Mouse (Mus musculus) stomach, postnatal 0 days (tissue): ENCODE data around the gene Nps. TPM values are rescaled to one million over a fixed set of nuclear protein-coding genes. Genes with fewer than 3 reads are reported as not detected.
"Not testable (repeated sequence)": the region's sequence is repeated elsewhere in the genome, so short reads cannot be mapped to it uniquely, and the experiment has no call there.

Experiments
- ATAC-seq: fragments of 200-750 bp; cut with Nextera tagmentation; 2 replicates; pipeline ENCODE4 v1.8.0; 2017; ENCODE audit not compliant: low FRiP score, low TSS enrichment
- DNase-seq: peaks from one replicate; pipeline ENCODE4 v3.0.0-alpha.2; 2016; ENCODE audit warnings: low spot score
- H3K27ac ChIP-seq: fragments of 300-500 bp; sonication (generic); replicated peaks from 2 replicates; pipeline ENCODE4 v1.5.1; 2014; ENCODE audit warnings: mild to moderate bottlenecking, control low read depth
- H3K27me3 ChIP-seq: fragments of 300-500 bp; sonication (generic); 2 replicates; pipeline ENCODE4 v1.6.1; 2014; ENCODE audit warnings: low read length; ENCODE audit not compliant: control insufficient read depth, insufficient read depth
- H3K36me3 ChIP-seq: fragments of 300-500 bp; sonication (generic); 2 replicates; pipeline ENCODE4 v1.6.1; 2014; ENCODE audit warnings: low read length, mixed read lengths; ENCODE audit not compliant: control insufficient read depth, insufficient read depth
- H3K4me1 ChIP-seq: fragments of 300-500 bp; sonication (generic); replicated peaks from 2 replicates; pipeline ENCODE4 v1.6.1; 2014; ENCODE audit warnings: antibody characterized with exemption; ENCODE audit not compliant: control insufficient read depth, insufficient read depth
- H3K4me2 ChIP-seq: fragments of 300-500 bp; sonication (generic); replicated peaks from 2 replicates; pipeline ENCODE4 v1.6.1; 2014; ENCODE audit warnings: low read depth, mild to moderate bottlenecking, control low read depth, moderate library complexity
- H3K4me3 ChIP-seq: fragments of 300-500 bp; sonication (generic); 2 replicates; pipeline ENCODE4 v1.5.1; 2014; ENCODE audit warnings: low read depth, low read length, control low read depth
- H3K9ac ChIP-seq: fragments of 300-500 bp; sonication (generic); 2 replicates; pipeline ENCODE4 v1.6.1; 2014; ENCODE audit warnings: mild to moderate bottlenecking, low read length, control low read depth, mixed read lengths
- H3K9me3 ChIP-seq: fragments of 300-500 bp; sonication (generic); 2 replicates; pipeline ENCODE4 v1.6.1; 2016; ENCODE audit warnings: low read length; ENCODE audit not compliant: control insufficient read depth
- CTCF ChIP-seq: IDR thresholded peaks from 2 replicates; pipeline ENCODE4 v1.5.1; 2016; ENCODE audit warnings: antibody characterized with exemption, low read depth, mild to moderate bottlenecking, moderate library complexity
- EP300 ChIP-seq: optimal IDR thresholded peaks from 2 replicates; pipeline ENCODE3; 2016; ENCODE audit warnings: antibody characterized with exemption
- WGBS: fragments of 180-500 bp; shearing (Covaris S2); extraction: QIAGEN DNeasy Blood & Tissue Kit; methylation state at CpG from one replicate; pipeline ENCODE4 v1.1.7; 2014; 5-methylcytosine and 5-hydroxymethylcytosine counted together
- polyA plus RNA-seq: library from polyadenylated mRNA; unstranded; fragments of >200 nt; fragmentation: Nextera tagmentation; extraction: Ambion mirVana; gene quantifications from 2 replicates; pipeline ENCODE4 v1.2.1, GENCODE M21; 2015

Nps gene
- 0.12 TPM in 1 of 2 replicates, not detected in the other for polyA plus RNA-seq

GRCm38 (mm10) chr7:135258053-135258753 is at the start of gene Nps:
Gene Nps, plus strand, starts transcription at chr7:135258703.
- ATAC-seq, H3K9ac ChIP-seq, H3K27ac ChIP-seq, H3K4me2 ChIP-seq, DNase-seq, H3K36me3 ChIP-seq, H3K4me1 ChIP-seq, H3K4me3 ChIP-seq, H3K27me3 ChIP-seq, H3K9me3 ChIP-seq: not testable (repeated sequence)
- WGBS, result 87% methylated on average over 19 of the region's 19 CpGs

GRCm38 (mm10) chr7:135208947-135209567 is 49.4 kb upstream of the Nps start:
- H3K9ac ChIP-seq, result no peak overlapping the region
- WGBS, result 91% methylated on average over 6 of the region's 6 CpGs

GRCm38 (mm10) chr7:135210296-135210695 is 48.2 kb upstream of the Nps start:
- DNase-seq, result no peak
- TF ChIP-seq EP300, result no peak
- no peak for TF ChIP-seq CTCF
- no peaks in the 10 kb centered on the region for H3K27me3 ChIP-seq
- H3K27ac ChIP-seq, result no peak overlapping the region
- H3K36me3 ChIP-seq, result no peaks in the 10 kb centered on the region
- H3K4me2 ChIP-seq, result no peak overlapping the region
- H3K4me3 ChIP-seq, result no peak overlapping the region
- H3K9ac ChIP-seq, result no peak overlapping the region
- no peak for ATAC-seq
- no peaks in the 10 kb centered on the region for H3K9me3 ChIP-seq
- H3K4me1 ChIP-seq, result no peaks in the 10 kb centered on the region

More at GRCm38 (mm10) chr7:135208947-135209567, 49.4 kb upstream of the Nps start:
- Histone ChIP-seq H3K9me3 (no peaks in the 10 kb centered on the region), H3K27ac (no peak overlapping the region), H3K27me3 (no peaks in the 10 kb centered on the region), H3K4me1 (no peaks in the 10 kb centered on the region), H3K4me2 (no peak overlapping the region), H3K36me3 (no peaks in the 10 kb centered on the region), H3K4me3 (no peak overlapping the region)
- ATAC-seq (no peak), DNase-seq (no peak)
- no peak for TF ChIP-seq EP300
- no peak for TF ChIP-seq CTCF

- DNase-seq, result no peak
- Histone ChIP-seq H3K4me1 (no peaks in the 10 kb centered on the region), H3K9ac (no peak overlapping the region), H3K27me3 (no peaks in the 10 kb centered on the region), H3K27ac (no peak overlapping the region), H3K9me3 (no peaks in the 10 kb centered on the region), H3K4me2 (no peak overlapping the region), H3K4me3 (no peak overlapping the region), H3K36me3 (no peaks in the 10 kb centered on the region)
- 85% methylated on average over 2 of the region's 2 CpGs for WGBS
- TF ChIP-seq CTCF (no peak), EP300 (no peak)
- no peak for ATAC-seq
These were observed 47.7 kb upstream of the Nps start for GRCm38 (mm10) chr7:135210831-135211230.

GRCm38 (mm10) chr7:135212505-135212904 is 46.0 kb upstream of the Nps start:
- 22% methylated on average over 2 of the region's 2 CpGs for WGBS
- H3K9me3 ChIP-seq, result no peaks in the 10 kb centered on the region

GRCm38 (mm10) chr7:135221475-135221874 is 37.0 kb upstream of the Nps start:
- no peaks in the 10 kb centered on the region for H3K36me3 ChIP-seq
- H3K9ac ChIP-seq, result no peak overlapping the region
- no peaks in the 10 kb centered on the region for H3K27me3 ChIP-seq
- no peaks in the 10 kb centered on the region for H3K4me1 ChIP-seq
- no peak overlapping the region for H3K27ac ChIP-seq
- no peak for DNase-seq
- no peak overlapping the region for H3K4me2 ChIP-seq
- TF ChIP-seq EP300 (no peak), CTCF (no peak)
- H3K9me3 ChIP-seq, result no peaks in the 10 kb centered on the region
- ATAC-seq, result no peak
- H3K4me3 ChIP-seq, result no peak overlapping the region
- 69% methylated on average over 2 of the region's 2 CpGs for WGBS

More at GRCm38 (mm10) chr7:135212505-135212904, 46.0 kb upstream of the Nps start:
- Histone ChIP-seq H3K9ac (no peak overlapping the region), H3K27me3 (no peaks in the 10 kb centered on the region), H3K4me2 (no peak overlapping the region), H3K4me3 (no peak overlapping the region), H3K36me3 (no peaks in the 10 kb centered on the region), H3K4me1 (no peaks in the 10 kb centered on the region), H3K27ac (no peak overlapping the region)
- TF ChIP-seq CTCF (no peak), EP300 (no peak)
- peak; percentile 17 for DNase-seq
- ATAC-seq, result no peak
